Mouse (Mus musculus) thymus, postnatal 14 days (tissue): ENCODE measurements around the gene Uchl4.

Experiments
- DNase-seq: peaks from one replicate; pipeline ENCODE4 v3.0.0; 2021

Uchl4 gene

DNA sequence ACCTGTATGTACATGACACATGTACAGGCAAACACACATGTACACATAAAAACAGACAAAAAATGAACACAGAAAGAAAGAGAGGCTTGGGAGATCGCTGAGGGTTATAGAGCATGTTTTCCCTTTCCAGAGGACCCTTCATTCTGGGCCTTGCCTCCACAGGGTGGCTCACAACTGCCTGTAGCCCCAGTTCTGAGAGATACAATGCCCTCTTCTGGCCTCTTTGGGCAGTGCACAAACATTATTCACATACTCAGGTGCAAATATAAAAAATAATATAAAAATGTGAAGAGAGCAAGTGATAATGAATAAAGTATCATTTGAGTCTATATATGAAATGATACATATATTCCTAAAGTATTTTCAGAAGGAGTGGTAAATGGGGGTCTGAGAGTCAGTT, 39.9 kb downstream of the Uchl4 start:
- DNase-seq = peak; percentile 24

DNA sequence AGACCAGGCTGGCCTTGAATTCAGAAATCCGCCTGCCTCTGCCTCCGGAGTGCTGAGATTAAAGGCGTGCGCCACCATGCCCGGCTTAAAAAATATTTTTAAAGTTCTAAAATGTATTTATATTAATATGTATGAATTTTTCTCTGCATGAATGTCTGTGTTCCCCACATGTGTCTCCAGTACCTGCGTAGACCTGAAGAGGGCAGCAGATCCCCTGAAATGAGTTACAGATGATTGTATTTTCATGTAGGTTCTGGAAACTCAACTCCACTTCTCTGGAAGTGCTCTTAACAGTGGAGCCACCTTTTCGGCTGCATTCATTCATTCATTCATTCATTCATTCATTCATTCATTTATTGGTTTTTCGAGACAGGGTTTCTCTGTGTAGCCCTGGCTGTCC, 42.7 kb downstream of the Uchl4 start:
- peak; percentile 79 for DNase-seq

DNA sequence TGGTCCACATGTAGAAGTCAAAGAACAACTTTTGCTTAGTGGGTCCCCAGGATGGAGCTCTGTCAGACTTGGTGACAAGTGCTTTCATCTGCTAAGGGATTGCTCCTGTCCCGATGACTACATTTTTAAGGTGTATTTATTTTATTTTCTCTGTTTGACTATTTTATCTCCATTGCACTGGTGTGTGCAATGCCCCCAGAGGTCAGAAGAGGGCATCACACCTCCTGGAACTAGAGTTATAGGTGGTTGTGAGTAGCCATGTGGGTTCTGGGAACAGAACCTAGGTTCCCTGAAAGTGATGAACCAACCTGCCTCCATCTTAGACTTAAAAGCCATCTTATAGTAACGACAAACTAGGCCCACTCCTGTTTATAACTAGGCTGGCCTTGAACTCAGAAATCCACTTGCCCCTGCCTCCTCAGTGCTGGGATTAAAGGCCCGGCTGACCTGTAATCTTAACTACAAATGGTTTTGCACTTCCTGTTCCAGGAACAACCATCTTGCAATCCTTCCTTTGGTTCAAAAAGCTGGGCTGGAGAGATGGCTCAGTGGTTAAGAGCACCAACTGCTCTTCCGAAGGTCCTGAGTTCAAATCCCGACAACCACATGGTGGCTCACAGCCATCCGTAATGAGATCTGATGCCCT, 43.8 kb downstream of the Uchl4 start:
- DNase-seq = no peak

DNA sequence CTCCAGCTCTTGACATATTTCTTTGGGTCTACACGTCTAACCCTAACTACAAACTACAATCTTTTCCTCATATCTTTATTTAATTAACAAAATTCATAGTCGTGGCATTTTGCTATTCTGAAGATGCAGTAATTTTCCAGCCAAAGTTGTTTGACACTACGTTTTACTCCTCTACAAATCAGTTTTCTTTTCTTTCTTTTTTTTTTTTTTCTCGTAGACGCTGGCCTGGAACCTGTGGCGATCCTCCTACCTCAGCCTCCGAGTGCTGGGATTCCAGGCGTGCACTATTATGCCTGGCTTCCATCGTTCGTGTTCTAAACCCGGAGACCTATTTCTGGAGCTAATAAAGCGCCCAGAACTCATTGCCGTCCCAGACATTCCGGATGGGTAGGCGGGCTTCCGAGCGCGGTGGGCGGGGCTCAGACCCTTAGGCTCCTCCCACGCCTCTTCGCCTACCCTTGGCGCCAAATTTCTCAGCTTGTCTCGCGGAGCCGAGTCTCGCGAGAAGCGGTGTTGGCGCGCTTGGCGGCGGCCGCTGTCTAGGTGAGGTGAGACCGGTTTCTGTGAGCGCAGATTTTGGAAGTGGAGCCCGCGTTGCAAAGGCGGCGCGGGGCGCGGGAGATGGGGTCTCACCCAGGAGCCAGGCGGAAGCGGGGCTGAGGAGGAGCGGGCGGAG, 46.2 kb downstream of the Uchl4 start, which contains the start of gene Tipin:
Gene Tipin (plus strand): TSS at position 477 of the 676 bp plus-strand sequence.
- peak; percentile 97 for DNase-seq

DNA sequence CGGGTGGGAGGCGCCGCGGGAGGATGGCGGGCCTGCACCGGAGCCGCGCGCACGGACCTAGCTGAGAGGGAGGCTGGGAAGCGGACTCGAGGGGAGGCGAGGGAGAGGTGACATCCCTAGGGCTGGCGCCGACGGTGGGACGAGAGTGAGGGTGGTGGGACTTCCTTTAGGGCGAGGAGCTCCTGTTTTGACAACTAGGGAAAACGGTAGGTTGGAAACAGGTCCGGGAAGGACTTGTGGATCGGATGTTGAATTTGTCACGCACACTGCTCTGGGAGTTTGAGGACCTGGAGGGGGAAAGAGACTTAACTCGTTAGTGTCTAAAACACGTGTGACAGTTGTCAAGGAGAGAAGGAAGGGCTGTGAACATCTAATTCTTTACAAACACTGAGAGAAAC, 46.8 kb downstream of the Uchl4 start:
- no peak for DNase-seq

DNA sequence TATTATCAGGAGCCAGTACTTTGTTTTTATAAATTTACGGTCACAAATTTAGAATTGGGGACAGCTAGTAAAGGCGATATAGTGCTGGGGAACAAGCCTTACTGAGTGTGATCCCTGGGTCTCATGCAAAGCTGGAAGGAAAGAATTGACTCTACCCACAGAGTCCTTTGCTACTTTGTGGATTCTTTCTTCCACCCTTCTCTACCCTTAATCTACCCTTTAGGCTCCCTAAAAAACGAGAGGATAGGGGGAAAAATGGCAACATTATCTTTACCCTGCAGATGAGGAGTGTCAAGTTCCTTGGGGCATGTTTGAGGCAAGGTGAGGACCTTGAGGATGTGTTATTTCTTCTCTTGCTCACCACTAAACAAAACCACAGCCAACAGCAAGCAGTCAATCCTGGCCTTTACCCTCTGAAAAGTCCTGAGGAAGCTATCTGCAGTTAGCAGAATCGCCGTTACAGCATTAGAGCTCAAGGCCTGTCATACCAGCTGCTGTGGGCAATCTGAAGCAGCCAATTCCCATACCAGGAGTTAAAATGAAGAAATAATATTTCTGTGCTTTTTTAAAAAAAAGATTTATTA, 47.5 kb downstream of the Uchl4 start:
- DNase-seq = no peak
